Mouse (Mus musculus) adrenal gland, postnatal 4 days (tissue): Measurements from ENCODE around the gene Ankdd1a. TPM values are rescaled to one million over a fixed set of nuclear protein-coding genes. Genes with fewer than 3 reads are reported as not detected.

Experiments
- DNase-seq, 2 experiments: peaks; one replicate each; pipeline ENCODE4 v3.0.0; 2021 to 2022; ENCODE audit warnings: low spot score in 2 of 2, mixed read lengths in 2 of 2
- long read RNA-seq, 2 experiments: library from polyadenylated mRNA; stranded (forward); transcript quantifications; one replicate each; pipeline ENCODE4 v2.0.0; 2021
- total RNA-seq, 2 experiments: library from RNA; stranded (reverse); gene quantifications; 2 replicates each; pipeline ENCODE4 v1.2.3; 2021

The Ankdd1a gene
- 1 to 10 TPM; 1.1 to 1.3 TPM for total RNA-seq
- long read RNA-seq, experiment 1, result 0 reads
- long read RNA-seq, experiment 2, result 0 reads

DNA sequence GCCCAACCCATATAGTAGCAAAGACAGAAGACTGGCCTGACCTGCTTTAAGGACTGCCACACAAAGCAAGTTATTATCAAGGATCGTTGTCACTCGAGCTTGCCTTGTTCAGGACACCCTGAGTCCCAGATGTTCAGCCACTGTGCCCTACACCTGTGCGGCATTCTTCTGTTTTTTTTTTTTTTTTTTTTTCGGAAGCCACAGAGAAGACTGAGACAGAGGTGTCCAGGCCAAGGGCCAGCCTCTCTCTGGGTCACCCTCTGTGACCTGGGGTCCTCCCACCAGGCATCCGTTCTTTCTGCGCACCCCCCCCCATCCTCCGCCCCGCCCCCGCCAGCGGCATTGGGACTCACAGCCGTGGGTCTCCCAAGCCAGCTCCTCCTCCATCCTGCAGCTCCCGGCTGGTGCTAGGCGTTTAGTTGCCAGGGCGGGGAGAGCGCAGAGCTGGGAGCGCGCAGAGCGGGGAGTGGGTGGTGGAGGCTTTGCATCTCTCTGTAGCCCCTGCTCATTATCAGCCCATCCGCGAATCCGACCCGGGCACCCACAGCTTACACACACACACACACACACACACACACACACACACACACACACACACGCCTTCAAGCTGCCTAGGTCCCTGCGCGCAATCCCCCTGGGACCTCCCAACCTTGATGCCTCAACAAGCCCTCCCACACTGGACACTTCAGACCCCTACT lies at the start of gene Ankdd1a:
Gene Ankdd1a (minus strand): TSS at position 387 of the 698 bp plus-strand sequence.
- no peak for DNase-seq

- DNase-seq, result no peak
These were observed 49.5 kb upstream of the Ankdd1a start for GRCm38 (mm10) chr9:65569491-65569971.

DNA sequence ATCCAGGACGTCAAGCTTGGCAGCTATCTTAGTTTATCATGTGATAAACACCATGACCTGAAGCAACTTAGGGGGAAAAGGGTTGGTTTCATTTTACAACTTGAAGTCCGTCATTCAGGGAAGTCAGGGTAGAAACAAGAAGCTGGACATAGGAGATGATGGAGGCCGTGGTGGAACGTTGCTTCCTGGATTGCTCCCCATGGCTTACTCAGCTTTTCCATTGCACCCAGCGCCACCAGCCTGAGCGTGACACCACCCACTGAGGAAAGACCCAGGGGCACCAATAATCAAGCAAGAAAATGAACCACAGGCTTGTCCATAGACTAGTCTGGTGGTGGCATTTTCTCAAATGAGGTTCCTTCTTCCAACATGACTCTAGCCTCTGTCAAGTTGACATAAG lies 48.8 kb upstream of the Ankdd1a start:
- no peak for DNase-seq

- no peak for DNase-seq
These were observed 44.7 kb upstream of the Ankdd1a start for GRCm38 (mm10) chr9:65564698-65565097.

DNA sequence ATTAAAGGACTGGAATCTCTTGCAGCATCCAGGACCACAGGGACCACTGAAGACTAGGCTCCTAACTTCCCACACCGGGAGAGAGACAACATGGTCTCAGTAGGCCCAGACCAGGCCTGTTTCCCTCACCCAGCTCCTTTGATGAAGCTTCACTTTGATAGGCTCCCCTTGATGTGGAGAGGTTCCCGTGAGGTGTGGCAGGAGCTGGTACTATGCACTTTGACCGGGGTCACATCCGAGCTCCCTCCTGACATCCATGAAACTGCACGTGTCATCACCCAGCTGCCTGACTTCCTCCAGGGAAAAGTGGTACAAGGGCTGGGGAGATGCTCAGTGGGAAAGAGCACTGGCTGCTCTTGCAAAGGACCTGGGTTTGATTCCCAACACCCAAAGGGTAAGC lies 43.1 kb upstream of the Ankdd1a start:
- no peak for DNase-seq

- DNase-seq, result no peak
These were observed 42.1 kb upstream of the Ankdd1a start for GRCm38 (mm10) chr9:65562081-65562506.

DNA sequence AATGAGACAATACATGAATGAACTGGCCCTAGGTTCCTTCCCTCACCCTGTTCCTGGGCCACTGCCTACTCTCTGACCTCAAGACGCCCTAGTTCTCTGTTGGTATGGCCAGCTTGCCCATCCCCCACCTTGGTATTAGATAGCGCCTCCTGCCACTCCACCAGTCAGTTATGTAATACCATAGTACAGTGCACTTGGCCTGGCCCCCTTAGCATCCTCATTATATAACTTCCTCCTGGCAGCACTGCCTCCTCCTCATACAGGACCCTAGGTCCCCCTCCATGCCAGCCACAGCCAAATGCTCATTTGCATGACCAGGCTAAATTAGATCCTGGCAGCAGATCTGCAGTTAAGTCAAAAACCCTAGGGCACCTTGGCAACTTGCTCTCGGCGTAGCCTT lies 41.0 kb upstream of the Ankdd1a start:
- DNase-seq, result no peak

- no peak for DNase-seq
These were observed 38.8 kb upstream of the Ankdd1a start for GRCm38 (mm10) chr9:65558806-65559205.

- DNase-seq, result no peak
These were observed 37.0 kb upstream of the Ankdd1a start for GRCm38 (mm10) chr9:65556979-65557378.

- DNase-seq, result no peak
These were observed 36.4 kb upstream of the Ankdd1a start for GRCm38 (mm10) chr9:65556349-65556748.

- no peak for DNase-seq
These were observed 35.6 kb upstream of the Ankdd1a start for GRCm38 (mm10) chr9:65555621-65556020.

DNA sequence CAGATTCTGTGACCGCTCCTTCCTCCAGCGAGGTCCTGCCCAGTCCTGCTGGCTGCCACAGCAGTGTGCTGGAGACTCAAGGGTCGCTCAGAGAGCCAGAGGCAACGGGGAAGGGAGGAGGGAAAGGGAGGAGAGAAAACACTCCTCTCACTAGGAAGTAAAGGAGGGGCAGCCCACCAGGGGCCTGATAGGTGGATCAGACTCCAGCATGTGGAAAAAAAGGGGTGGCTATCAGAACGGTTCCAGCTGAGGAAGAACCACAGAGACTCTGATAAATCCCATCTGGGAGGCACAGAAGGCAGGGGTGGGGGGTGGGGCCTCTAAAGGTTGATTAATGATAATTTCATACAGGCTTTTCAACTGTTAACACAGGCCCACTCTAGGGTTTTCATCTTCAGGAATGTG lies 35.0 kb upstream of the Ankdd1a start:
- DNase-seq, result no peak

DNA sequence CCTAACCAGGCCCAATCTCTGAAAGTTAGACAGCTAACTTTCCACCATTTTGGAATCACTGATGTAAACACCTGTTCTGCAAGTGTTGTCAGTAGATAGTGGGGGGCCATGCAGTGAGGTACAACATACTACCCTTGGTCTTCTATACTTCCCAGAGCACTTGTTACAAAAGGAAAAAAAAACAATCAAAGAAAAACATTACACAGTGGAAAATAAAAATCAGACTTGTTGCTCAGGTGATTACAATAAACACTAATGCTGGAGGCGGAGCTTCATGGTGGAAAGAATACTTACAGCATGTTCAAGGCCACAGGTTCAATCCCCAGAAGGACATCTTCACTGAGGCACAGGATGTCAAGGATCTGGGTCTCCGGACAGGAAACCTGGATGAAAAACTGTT lies 32.7 kb upstream of the Ankdd1a start:
- no peak for DNase-seq

DNA sequence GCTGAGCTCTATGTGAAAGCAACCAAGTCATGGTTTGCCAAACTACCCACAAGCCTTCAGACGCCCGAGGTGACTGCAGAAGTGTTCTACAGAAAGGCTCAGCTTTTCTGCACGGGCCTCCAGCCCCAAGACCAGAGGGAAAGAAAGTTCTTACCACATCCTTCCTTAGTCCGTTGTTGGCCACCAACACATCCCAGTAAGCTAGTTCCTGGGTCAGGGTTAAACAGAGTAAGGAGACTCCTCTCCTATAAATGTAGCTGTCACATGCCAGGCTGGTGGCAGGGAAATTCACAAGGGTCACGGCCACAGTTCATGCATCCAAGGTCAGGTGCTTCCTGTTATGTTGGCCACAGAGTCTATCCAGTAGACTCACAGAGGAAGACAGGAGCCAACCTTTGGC lies 32.1 kb upstream of the Ankdd1a start:
- DNase-seq, result no peak

DNA sequence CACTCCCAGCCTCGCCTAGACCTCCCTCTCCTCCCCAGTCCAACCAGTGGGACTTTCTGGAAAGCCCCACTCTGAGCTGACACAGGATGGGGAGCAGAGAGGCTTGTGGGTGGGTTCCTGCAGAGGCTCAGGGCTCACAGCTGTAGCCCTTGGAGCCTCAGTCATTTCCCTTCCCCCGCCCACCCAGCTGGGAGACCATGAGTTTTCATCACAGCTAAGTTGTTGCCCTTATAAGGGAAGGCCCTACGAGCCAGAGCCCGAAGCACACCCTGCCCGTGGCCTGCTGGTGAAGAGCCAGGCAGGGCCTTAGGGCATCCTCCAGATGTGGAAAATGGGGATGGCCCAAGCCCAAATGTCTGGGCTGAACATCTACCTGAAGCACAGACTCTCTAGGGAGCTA lies 31.0 kb upstream of the Ankdd1a start:
- DNase-seq, result peak in 1 of 2 experiments; percentile 43

DNA sequence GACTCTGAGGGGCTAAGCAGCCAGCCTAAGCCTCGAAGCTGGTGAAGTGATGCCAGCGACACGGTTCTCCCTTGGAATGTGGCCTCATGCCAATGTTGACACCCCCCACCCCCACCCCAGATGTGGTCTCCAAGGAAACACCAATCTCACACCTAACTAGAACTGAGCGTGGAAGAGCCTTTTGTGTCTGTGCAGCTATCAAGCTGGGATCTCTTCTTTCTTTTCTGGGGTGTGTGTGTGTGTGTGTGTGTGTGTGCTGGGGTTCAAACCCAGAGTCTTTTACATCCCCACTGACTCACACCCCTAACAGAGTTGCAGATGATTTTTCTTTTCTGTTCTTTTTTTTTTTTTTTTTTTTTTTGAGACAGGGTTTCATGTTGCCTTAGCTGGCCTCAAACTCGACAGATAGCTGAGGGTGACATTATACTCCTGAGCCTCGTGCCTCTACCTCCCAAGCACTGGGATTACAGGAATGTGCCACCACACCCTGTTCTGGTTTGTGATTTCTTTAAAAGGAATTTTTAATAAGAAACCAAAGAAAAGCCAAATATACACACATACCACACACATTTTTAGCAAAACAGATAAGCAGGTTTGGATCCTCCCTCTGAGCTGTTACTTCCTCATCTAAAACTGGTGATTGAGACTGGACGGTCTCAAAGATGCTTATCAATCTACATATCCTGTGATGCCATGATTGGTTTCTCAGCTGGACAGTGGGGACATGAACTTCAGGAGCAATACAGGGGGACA lies 30.3 kb upstream of the Ankdd1a start:
- DNase-seq, result no peak

- DNase-seq, result no peak
These were observed 29.6 kb upstream of the Ankdd1a start for GRCm38 (mm10) chr9:65549643-65550042.

GRCm38 (mm10) chr9:65549139-65549538 lies 29.1 kb upstream of the Ankdd1a start:
- no peak for DNase-seq

- no peak for DNase-seq
These were observed 28.3 kb upstream of the Ankdd1a start for GRCm38 (mm10) chr9:65548311-65548710.

GRCm38 (mm10) chr9:65547844-65548243 lies 27.9 kb upstream of the Ankdd1a start:
- DNase-seq, result no peak

DNA sequence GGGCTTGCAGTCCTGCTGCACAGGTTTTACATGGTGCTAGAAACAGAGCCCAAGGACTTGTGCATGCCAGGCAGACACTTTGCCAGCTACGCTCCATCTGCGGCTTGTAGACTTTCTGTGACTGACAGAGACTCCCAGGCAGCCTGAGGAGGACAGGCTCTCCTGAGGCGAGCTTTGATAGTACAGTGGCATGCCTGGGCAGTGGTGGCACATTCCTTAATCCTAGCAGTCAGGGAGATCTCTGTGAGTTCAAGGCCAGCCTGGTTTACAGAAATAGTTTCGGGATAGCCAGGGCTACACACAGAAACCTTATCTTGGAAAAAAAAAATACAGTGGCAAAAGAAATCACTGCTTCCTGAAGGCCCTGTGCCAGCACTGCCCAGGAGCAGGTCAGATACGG lies 27.1 kb upstream of the Ankdd1a start:
- DNase-seq, result no peak

- no peak for DNase-seq
These were observed 26.4 kb upstream of the Ankdd1a start for GRCm38 (mm10) chr9:65546413-65546695.
